Mouse (Mus musculus) embryo, embryonic 11 days (tissue): ENCODE measurements around the gene Smad6.

ENCODE experiments used
- DNase-seq: peaks from one replicate; pipeline ENCODE4 v3.0.0-alpha.2; 2015

Gene Smad6

DNA sequence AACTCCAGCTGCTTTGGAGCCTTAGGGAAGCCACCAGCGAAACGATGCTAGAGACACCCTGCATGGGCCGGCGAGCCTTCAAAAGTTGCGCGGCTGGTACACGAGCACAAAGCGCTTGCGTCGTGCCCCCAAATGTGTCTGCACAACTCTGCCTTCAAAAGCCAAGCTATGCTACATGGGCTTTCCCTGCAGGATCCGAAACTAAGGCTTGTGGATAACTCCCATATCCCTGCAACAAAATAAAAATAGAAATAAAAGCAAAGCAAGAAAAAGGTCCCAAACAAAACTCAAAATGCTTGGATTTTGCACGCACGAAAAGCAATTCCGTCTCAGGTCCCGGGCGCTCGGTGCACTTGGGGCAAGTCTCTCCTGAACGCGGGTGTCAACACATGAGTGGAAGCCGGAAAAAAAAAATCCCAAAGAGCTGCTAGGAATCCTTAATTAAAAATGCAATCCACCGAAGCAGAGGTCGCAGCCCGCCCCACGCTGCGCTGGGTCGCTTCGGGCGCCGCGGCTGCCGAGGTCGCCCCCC is 474 bp downstream of the Smad6 start:
- peak; percentile 61 for DNase-seq

DNA sequence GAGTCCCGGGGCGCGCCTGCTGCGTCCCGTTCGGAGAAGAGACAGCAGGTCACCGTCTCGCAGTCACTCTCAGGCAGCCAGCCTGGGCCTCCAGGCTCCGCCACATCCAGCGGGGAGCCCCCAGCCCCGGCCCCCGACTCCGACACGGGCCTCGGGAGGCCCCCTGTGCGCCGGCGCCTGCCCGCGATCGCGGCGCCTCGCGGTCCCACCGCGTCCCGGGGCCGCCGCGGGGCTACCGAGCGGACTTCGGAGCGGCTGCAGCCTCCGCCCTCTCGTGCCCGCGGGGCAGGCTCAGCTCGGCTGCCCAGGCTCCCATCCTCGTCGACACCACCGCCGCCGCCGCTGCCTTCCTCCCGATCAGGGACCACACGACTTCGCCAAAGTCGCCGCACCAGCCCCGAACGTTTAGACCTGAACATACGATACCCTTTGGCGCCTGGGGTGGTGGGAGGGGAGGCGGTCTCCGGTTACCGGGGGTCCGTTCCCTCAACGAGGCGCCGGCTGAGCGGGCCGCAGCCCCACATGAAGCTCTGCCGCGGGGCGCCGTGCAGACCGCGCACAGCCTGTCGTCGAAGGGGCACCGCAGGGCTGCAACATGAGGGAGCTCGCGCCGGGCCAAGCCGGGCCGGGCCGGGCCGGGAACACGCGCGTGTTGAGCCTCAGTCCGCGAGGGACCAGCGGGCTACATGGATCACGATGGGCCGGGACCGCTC is 1.1 kb downstream of the Smad6 start:
- DNase-seq: peak; percentile 64

DNA sequence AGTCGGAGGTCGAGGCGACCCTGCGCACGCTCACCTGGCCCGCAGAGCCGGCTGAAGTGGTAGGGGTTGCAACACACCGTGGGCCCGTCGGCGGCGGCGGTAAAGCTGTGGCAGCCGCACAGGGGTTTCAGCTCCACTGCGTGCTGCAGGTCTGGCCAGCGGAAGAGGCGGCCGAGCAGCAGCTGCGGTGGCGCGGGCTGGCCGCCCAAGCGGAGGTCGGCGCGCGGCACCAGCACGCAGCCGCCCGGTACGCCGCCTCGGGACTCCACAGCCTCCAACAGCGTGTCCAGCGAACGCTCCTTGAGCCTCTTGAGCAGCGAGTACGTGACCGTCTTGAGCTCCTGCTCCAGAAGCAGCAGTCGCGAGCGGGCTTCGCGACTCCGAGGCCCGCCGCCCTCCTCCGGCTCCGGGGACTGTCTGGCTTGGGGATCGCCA is 1.7 kb downstream of the Smad6 start:
- DNase-seq: peak; percentile 64

DNA sequence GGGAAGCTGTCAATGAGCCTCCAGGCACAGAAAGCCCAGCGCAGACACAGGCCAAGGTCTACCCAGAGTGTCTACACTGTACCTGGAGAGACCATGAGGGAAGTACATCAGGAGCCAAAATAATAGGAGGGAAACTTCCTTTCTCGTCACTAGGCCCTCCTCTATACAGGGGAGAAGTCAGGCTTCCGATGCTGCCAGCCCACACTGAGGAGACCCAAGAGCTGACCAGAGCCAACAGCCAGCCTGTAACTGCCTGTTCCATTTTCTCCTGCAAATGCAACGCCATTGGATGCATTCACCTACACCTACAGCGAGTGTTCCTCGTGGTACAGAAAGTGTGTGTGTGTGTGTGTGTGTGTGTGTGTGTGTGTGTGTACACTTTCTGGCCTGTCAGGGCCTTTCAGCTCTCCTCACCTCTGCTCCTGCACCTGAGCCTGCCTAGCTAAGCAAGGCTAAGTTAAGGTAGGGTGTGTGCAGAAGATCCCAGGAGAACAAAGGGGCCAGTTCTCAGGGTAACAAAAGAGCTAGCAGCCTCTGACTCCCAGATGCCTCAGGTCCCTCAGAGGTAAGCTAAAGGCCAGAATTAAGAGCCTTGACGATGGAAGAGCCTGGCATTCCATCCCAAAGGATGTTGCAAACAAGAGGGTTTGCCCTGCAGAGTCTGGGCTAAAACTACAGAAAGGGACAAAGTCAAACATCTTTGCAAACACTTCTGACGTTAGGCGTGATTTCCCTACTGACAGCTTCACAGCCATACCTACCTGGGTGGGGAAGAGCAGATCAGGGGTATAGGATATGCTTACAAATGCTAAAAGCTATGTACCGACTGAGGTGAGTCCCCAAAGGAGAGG is 2.6 kb downstream of the Smad6 start:
- DNase-seq: peak; percentile 22

DNA sequence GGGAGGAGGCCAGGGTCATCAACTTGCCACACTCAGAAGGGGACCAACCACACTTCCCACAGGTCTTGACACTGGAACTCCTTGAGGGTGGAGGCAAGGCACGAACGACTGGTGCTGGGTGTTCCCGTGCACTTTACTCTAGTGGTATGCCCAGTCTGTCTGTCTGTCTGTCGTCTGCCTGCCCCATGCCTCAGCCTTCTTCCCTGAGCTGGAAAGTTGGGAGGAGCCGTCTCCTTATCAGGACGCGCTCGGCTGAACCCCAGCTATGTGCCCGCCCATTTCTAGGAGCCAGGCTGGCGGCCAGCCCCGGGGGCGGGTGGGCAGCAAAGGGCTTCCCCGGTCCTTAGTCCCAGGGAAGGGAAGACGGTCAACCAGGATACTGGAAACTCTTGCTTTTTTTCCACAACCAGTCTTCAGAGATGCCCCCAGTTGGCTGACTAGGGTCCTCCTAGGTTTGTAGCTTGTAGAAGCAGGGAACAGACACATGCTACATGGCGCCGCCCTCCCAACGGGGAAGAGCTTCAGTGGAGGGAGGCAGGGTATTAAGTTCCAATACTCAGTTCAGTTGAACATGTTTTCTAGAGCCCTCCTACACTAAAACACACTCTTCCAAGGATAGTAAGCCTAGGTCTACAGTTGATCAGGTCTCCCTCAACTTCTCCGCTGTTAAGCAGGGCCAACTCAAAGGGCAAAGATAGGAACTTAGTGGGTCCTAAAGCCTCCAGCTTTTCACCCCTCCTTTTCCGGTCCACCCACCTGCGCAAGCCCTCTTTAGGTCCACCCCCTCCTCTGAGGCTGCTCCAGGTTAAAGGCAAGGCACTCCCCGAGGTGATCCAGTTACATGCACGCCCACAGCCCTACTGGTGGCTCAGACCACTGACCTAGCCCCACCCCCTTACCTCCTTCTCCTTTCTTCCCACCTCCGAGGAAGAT is 3.7 kb downstream of the Smad6 start:
- DNase-seq: peak; percentile 86

DNA sequence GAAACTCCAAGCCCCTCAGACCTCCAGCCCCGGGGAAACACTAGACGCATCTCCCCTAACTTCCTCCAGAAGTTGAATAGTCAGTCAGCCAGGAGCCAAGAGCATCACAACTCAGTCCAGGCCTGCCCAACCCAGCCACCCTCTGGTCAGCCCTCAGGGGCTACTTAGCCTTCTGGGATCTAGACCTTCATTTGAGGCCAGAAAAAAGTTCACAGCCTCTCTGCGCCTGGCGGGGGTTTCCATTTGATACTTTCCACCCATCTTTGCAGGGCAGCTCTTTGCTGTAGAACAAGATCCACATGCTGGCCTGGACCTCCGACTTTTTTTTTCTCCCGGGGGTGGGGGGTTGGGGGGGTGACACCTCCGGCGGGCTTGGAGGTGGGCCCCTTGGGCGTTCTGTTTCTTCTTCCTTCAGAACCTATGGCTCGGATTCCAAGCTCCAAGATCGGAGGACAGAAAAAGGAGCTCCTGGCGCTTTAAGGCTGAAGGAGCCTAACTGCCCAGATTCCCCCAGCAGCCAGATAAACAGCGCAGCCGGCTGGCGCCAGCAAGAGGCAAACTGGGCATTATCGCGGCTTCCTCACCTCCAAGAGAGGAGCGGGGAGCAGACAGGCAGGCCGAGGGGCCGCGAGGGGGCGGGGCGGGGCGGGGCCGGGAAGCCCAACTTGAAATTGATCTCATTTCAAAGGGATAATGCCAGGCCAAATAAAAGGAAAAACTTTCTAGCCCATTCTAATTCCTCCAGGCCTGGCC is 5.0 kb downstream of the Smad6 start:
- DNase-seq: peak; percentile 90

DNA sequence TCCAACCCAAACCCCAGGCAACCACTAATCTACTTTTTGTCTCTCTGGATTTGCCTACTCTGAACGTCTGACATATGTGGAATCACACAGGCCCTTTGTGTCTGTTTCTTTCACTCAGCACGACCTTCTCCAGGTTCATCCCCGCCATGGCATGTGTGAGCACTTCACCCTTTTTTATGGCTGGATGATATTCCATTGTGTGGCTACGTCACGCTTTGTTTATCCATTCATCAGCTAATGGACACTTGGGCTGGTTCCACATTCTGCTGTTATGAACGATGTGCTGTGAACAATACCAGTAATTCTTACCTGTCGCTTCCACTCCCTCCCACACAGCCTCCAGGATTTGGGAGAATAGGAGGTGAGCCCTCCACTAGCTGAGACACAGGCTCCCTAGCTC is 5.8 kb downstream of the Smad6 start:
- no peak for DNase-seq

DNA sequence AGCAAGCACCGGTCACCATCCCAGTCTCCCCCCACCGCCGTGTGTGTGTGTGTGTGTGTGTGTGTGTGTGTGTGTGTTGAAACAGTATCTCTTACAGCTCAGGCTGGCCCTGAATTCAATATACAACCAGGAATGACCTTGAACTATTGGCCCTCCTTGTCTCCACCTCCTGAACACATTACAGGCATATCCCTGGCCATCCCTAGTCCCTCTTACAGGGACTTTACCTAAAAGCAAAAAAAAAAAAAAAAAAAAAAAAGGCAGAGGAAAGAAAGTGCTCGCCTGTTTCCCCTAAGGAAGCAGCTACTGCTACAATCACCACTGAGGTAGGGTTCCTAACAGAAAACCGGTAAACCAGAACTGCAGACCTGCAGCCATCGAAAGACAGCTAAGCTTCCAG is 7.1 kb downstream of the Smad6 start:
- no peak for DNase-seq

DNA sequence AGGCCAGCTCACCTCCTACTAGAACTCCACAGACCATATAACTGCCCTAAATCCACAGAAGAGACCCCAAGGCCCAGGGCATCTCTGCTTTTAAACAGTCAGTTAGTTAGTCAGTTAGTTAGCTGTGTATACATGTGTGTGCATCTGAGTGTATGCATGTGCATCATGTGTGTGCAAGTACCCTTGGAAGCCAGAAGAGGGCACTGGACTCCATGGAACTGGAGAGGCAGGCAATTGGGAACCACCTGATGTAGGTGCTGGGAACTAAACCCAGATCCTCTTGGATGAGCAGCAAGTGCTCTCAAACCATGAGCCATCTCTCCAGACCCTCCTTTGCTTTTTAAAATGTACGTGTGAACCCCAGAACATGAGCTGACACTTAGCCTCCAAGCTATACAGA is 10.5 kb downstream of the Smad6 start:
- no peak for DNase-seq

DNA sequence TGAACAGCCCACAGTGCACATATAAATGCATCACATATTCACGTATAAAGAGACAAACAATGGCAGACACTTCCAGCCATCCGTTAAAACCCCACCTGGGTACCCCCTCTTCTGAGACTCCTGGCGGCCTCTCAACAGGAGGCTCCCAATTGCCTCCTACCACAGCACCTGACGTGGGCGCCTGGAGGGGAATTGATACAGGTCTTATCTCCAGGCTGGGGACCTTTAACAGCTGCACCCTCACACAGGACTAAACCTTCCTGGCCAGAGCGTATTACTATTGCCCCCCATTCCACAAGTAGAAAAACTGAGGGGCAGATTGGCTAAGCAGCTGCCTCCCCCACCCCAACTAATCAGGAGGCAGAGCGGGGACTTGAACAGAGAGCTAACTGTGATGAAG is 18.9 kb downstream of the Smad6 start:
- DNase-seq: no peak

DNA sequence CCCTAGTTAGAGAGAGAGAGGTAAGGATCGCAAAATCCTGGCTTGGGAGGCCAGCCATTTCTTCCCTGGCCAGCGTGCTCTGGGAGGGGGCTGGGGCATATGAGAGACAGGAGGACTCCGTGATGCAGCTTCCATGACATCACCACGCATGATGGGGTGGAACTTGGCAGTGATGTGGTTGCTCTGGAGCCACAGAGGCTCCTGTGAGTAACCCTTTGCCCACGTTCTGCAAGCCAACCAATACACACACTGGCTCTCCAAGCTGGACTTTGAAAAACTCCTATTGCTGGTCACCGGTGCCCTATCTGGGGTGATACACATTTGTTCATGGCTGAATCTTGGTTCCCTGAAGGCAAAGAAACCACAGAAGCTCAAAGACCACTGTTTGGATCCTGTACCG is 20.8 kb downstream of the Smad6 start:
- no peak for DNase-seq

DNA sequence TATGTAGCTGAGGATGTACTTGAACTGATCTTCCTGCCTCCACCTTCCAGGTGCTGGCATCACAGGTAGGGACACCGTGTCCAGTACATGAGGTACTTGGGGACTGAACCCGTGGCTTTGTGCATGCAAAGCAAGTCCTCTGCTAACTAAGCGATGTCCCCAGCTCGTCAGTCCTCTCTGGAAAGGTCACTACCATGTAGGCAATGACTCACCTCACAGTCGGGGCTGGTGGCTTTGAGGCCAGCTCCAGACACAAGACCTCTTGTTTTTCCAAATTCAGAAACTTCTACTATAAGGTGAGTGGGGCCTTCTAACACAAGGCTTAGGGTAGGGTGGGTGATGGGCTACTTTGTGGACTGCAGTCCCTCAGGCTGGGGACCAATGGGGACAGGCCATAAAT is 21.8 kb downstream of the Smad6 start:
- no peak for DNase-seq

DNA sequence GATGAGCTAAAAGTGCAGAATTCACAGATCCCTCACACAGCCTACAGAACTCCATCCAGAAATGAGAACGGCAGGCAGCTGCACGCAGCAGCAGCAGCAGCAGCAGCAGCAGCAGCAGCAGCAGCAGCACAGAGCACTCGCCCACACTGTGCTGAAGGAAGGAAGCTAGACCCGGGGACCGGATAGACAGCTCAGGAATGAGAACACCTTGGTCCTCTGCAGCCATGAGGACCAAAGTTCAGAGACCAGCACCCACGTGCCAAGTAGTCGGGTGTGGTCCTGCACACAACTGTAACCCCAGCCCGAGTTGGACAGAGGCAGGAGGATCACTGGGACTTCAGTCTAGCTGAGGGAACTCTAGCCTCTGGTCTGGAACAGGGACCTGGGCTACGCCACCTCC is 22.7 kb downstream of the Smad6 start:
- DNase-seq: no peak

DNA sequence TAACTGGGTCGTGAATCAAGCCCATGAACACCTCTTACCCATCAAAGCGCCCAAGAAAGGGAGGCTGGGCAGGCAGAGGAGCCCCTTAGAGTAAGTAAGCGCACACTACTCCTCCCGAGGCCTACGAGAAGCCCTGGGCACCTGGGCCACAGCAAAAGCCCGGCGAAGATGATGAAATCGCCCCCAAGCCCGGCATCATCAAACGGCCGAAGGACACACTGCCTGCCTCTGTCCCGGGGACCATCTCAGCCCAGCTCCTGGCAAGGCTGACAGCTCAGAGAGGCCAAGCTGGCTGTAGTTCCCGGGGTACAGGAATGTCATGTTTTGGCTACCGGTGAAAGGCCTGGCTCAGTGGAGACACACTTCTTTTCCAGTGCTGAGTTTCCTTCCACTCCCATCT is 23.8 kb downstream of the Smad6 start:
- DNase-seq: no peak

DNA sequence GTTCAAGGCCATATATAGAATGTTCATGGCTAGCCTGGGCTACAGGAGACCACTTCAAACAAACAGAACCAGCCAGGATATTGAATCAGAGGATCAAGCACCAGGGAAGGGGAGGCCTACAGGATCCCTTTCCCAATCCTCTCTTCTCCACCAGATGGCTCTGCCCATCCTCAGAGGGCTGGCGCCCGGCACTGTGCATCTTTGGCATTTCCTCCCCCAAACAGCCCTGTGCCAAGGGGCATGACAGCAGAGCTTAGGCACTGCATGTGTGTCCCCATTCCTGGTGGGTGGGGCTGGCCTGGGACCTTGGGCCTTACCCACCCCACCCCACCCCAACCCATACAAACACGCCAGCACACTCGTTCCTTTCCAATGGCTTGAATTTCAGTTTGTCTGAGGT is 24.4 kb downstream of the Smad6 start:
- no peak for DNase-seq

DNA sequence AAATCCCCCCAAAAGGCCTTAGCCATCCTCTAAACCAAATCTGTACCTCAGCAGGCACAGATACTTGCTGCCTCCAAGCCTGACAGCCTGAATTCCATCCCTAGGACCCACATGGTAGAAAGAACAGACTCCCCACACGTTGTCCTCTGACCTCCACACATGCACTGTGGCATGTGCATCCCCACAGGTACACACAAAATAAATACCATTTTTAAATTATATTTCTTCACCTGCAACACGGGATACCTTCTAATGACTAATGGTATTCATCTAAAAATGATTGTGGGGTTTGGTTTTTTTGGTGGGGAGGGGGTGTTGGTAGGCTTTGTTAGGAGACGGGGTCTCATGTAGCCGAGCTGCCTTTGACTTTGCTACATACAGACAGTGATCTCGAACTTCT is 28.6 kb downstream of the Smad6 start:
- DNase-seq: no peak

DNA sequence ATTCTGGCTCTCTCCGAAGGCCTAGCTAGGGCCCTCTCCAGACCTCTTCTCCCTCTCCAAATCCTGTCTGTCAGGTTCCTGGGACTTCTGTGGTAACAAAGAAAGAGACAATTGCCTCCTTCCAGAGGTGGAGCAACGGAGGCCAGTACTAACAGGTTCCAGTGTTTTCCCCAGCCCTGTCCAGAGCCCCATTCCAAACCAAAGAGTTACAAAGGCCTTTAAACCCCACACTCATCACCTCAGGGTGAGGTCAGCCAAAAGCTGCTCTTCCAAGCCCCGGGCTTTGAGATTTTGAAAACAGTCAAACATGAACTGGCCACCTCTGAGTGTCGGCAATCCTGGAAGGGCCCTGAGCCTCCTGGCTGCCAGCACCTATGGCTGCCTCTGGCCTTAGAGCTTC is 29.1 kb downstream of the Smad6 start:
- no peak for DNase-seq

DNA sequence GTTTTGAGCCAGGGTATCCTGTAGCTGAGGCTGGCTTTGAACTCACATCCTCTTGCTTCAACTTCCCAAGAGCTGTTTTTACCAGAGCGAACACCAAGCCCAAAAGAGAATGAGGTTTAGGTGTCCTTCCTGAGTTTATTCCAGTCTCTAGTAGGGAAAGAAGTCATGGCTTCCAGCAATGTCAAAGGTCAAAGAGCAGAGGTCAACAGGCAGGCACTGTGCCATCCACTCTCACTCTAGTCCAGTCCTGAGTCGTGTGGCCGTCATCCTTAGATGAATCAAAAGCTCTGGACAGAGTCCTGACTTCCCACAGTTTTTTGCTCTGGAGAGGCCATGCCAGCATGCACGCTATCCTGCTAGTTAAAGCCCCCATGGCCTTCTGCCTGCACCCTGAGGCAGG is 30.7 kb downstream of the Smad6 start:
- DNase-seq: no peak

DNA sequence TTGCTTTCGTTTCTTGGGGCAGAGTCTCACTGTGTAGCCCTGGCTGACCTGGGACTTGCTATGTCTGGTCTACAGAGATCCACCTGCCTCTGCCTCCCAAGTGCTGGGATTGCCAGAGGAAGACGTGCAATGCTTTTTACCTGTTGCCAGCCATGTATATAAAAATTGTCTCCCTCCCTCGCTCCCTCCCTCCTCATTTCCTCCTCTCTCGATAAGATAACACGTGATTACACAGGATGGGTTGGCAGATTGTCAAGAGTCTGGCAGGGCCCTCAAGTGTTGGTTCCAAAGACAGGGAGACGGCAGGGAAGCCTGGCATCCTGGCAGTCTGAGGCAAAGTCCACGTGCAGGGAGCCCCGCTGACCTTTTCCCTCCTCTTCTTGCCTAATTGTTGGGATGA is 32.2 kb downstream of the Smad6 start:
- DNase-seq: no peak

DNA sequence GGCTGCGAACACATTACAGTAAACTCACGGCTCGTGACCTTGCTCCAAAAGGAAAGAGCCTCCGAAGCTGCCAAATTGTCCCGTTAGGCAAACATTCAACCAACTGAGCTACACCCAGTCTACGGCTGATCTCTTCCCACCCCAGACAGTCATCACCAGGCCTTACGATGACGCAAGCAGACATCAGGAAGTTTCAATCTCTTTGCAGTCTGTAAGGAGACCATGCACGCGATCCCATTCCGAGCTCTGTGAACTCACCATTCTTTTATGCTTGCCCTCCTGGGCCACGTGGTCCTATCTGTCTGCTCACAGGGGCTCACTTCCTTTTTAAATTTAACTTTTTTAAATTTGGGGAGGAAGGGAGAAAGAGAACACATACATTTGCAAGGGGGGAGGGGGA is 32.6 kb downstream of the Smad6 start:
- no peak for DNase-seq

DNA sequence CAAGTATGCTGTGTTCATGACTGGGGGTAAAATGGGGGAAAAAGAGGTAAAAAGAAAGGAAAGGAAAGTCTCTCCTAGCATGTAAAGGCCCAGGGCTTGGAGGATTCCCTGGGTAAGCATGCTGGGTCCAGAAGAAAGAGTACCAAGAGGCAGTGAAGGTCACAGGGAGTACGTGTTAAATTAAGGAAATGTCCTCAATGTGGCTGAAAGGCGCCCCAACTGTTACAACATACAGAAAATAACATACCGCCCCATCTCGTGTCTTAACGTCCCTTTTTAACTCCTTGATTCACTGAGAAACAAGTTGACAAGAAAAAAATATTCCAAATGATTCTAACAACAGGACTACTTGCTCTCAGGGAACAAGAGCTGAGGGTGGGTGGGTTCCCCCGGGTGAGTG is 36.7 kb downstream of the Smad6 start:
- DNase-seq: no peak

DNA sequence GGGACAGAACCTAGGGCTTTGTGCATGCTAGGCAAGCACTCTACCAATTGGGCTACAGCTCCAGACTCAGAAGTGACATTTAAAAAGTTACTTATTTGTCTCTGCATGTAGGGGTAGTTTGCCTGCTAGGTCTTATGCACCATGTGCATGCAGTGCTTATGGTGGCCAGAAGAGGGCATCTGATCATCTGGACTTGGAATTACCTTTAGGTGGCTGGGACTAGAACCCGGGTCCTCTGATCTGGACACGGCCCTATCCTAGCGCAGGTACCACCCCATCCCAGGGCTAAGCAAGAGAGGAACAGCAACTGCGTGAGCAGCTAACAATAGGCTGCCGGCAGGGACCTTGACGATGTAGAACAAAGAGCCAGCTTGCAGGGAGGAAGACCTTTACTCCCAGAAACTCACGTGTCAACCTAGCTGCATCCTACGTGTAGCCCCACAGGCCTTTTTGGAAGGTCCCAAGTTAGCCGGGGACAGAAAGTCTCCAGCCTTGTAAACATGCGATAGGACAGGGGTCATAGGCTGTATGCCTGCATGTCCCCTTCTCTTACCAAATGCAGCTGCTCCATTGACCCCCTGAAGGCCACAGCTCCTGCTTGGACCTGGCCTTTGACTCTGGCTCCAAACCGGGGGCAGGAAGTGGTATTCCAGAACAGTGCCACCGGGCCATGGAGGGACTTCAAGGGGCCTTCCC is 38.8 kb downstream of the Smad6 start:
- no peak for DNase-seq
